Mouse (Mus musculus): ENCODE measurements around the gene Fam81b. TPM values are rescaled to one million over a fixed set of nuclear protein-coding genes. Genes with fewer than 3 reads are reported as not detected.

Gene Fam81b
- polyA plus RNA-seq, 1 experiment from 2014 or later = not detected

GRCm38 (mm10) chr13:76178700-76179099 is 126.2 kb downstream of the Fam81b start:
- no peak for TF ChIP-seq CTCF (IDR thresholded peaks at IDR 0.05; ENCODE audit: low read depth)
- no peak for ATAC-seq
- no peaks in the 10 kb centered on the region for H3K27me3 ChIP-seq (replicated peaks; ENCODE audit: control insufficient read depth, insufficient read depth, low read length)
- H3K36me3 ChIP-seq (ENCODE audit: control insufficient read depth, insufficient read depth) = peaks cover 20% of the 10 kb centered on the region
- WGBS = 95% methylated on average over 5 of the region's 5 CpGs
- H3K4me3 ChIP-seq (ENCODE audit: low read depth, low read length) = no peak overlapping the region
- H3K27ac ChIP-seq (ENCODE audit: low read depth, low read length) = no peak overlapping the region
- no peak overlapping the region for H3K9ac ChIP-seq (ENCODE audit: low read depth, low read length)
- no peaks in the 10 kb centered on the region for H3K4me1 ChIP-seq (replicated peaks; ENCODE audit: control insufficient read depth, insufficient read depth, low read length)
- H3K9me3 ChIP-seq (ENCODE audit: control insufficient read depth) = peaks cover 4% of the 10 kb centered on the region; the same call in 1 of the 2 replicates
- H3K4me2 ChIP-seq (replicated peaks; ENCODE audit: low read depth) = no peak overlapping the region

GRCm38 (mm10) chr13:76174297-76174696 is 130.6 kb downstream of the Fam81b start:
- Histone ChIP-seq H3K27me3 (replicated peaks; ENCODE audit: control insufficient read depth, insufficient read depth, low read length) (no peaks in the 10 kb centered on the region), H3K4me1 (replicated peaks; ENCODE audit: control insufficient read depth, insufficient read depth, low read length) (no peaks in the 10 kb centered on the region), H3K9ac (ENCODE audit: low read depth, low read length) (no peak overlapping the region), H3K4me3 (ENCODE audit: low read depth, low read length) (no peak overlapping the region), H3K27ac (ENCODE audit: low read depth, low read length) (no peak overlapping the region), H3K4me2 (replicated peaks; ENCODE audit: low read depth) (no peak overlapping the region), H3K36me3 (ENCODE audit: control insufficient read depth, insufficient read depth) (peaks cover 11% of the 10 kb centered on the region), H3K9me3 (ENCODE audit: control insufficient read depth) (peaks cover 4% of the 10 kb centered on the region; the same call in 1 of the 2 replicates)
- no peak for ATAC-seq
- no peak for TF ChIP-seq CTCF (IDR thresholded peaks at IDR 0.05; ENCODE audit: low read depth)

DNA sequence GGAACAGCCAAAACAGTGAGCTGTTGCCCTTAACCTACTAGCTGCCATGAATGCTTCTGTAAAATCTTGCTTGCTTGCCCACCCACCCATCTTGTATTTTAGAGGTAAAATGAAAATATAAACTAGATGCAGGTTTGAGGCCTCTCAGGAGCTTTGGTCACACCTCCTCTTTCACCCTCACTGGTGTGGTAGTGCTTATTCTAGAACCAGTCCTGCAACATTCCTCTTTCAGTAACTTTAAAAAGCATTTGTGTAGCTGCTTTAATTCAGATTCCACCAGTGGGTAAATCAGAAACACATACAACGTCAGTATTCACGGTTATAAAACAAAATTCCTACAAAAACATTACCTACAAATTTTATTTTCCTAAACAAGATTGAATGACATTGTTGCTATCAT is 144.3 kb downstream of the Fam81b start:
- Histone ChIP-seq H3K9ac (ENCODE audit: low read depth, low read length) (no peak overlapping the region), H3K36me3 (ENCODE audit: control insufficient read depth, insufficient read depth) (peaks cover 38% of the 10 kb centered on the region), H3K27me3 (replicated peaks; ENCODE audit: control insufficient read depth, insufficient read depth, low read length) (no peaks in the 10 kb centered on the region), H3K27ac (ENCODE audit: low read depth, low read length) (no peak overlapping the region), H3K9me3 (ENCODE audit: control insufficient read depth) (no peaks in the 10 kb centered on the region), H3K4me2 (replicated peaks; ENCODE audit: low read depth) (no peak overlapping the region), H3K4me1 (replicated peaks; ENCODE audit: control insufficient read depth, insufficient read depth, low read length) (no peaks in the 10 kb centered on the region), H3K4me3 (ENCODE audit: low read depth, low read length) (no peak overlapping the region)
- no peak for ATAC-seq
- 61% methylated on average over 2 of the region's 2 CpGs for WGBS
- no peak for TF ChIP-seq CTCF (IDR thresholded peaks at IDR 0.05; ENCODE audit: low read depth)

DNA sequence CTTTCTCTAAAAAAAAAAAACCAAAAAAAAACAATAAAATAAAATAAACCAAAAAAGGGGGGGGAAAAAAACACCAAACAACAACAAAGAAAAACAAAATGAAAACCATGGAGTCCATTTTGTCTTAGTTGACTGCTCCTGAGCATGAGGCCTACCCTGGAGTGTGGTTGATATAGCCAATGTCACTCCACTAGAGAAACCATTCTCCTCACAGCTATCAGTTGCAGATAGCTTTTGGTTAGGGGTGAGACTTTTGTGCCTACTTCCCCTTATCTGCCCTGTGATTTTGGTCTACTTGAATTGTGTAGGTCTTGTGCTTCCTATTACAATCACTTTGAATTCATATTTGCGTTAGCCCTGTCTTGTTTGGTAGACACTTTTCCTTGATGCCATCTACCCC is 147.4 kb downstream of the Fam81b start:
- Histone ChIP-seq H3K36me3 (ENCODE audit: control insufficient read depth, insufficient read depth) (peaks cover 40% of the 10 kb centered on the region), H3K4me1 (replicated peaks; ENCODE audit: control insufficient read depth, insufficient read depth, low read length) (no peaks in the 10 kb centered on the region), H3K4me3 (ENCODE audit: low read depth, low read length) (no peak overlapping the region), H3K27ac (ENCODE audit: low read depth, low read length) (no peak overlapping the region), H3K27me3 (replicated peaks; ENCODE audit: control insufficient read depth, insufficient read depth, low read length) (no peaks in the 10 kb centered on the region), H3K9me3 (ENCODE audit: control insufficient read depth) (no peaks in the 10 kb centered on the region), H3K9ac (ENCODE audit: low read depth, low read length) (no peak overlapping the region), H3K4me2 (replicated peaks; ENCODE audit: low read depth) (no peak overlapping the region)
- 95% methylated on average over 1 of the region's 1 CpGs for WGBS
- no peak for TF ChIP-seq CTCF (IDR thresholded peaks at IDR 0.05; ENCODE audit: low read depth)
- no peak for ATAC-seq

- no peaks in the 10 kb centered on the region for H3K27me3 ChIP-seq (replicated peaks; ENCODE audit: control insufficient read depth, insufficient read depth, low read length)
- peaks cover 37% of the 10 kb centered on the region for H3K36me3 ChIP-seq (ENCODE audit: control insufficient read depth, insufficient read depth)
- no peak overlapping the region for H3K4me2 ChIP-seq (replicated peaks; ENCODE audit: low read depth)
- H3K9ac ChIP-seq (ENCODE audit: low read depth, low read length) = no peak overlapping the region
- no peaks in the 10 kb centered on the region for H3K4me1 ChIP-seq (replicated peaks; ENCODE audit: control insufficient read depth, insufficient read depth, low read length)
- H3K9me3 ChIP-seq (ENCODE audit: control insufficient read depth) = no peaks in the 10 kb centered on the region
- no peak overlapping the region for H3K27ac ChIP-seq (ENCODE audit: low read depth, low read length)
- no peak for TF ChIP-seq CTCF (IDR thresholded peaks at IDR 0.05; ENCODE audit: low read depth)
- no peak overlapping the region for H3K4me3 ChIP-seq (ENCODE audit: low read depth, low read length)
- no peak for ATAC-seq
- WGBS = 76% methylated on average over 3 of the region's 3 CpGs
Observed at GRCm38 (mm10) chr13:76157099-76157498, 147.8 kb downstream of the Fam81b start.

Small RNAs within 50 kb of the gene (microRNA-seq; reads per million reads assigned to microRNA genes)
- gene Gm24025 = not detected

Other genes starting within 250 kb of the Fam81b start
- 0.07 and 0.09 TPM in 2 replicates for gene Gpr150, start 248.1 kb downstream of the Fam81b start, polyA plus RNA-seq (2015; fragmentation: Nextera tagmentation; extraction: Ambion mirVana)
- gene Arsk, start 206.4 kb downstream of the Fam81b start, polyA plus RNA-seq (2015; fragmentation: Nextera tagmentation; extraction: Ambion mirVana) = 2.3 and 3.1 TPM in 2 replicates
- gene Ttc37, start 206.3 kb downstream of the Fam81b start, polyA plus RNA-seq (2015; fragmentation: Nextera tagmentation; extraction: Ambion mirVana) = 3.9 and 4.0 TPM in 2 replicates
- gene Mctp1, start 79.5 kb upstream of the Fam81b start, polyA plus RNA-seq (2015; fragmentation: Nextera tagmentation; extraction: Ambion mirVana) = 1.2 and 1.7 TPM in 2 replicates

Measured in intestine, postnatal 0 days (tissue).